Mouse (Mus musculus) left cerebral cortex, postnatal 10 days (tissue): ENCODE data around the gene Tmem121. TPM values are rescaled to one million over a fixed set of nuclear protein-coding genes. Genes with fewer than 3 reads are reported as not detected.

Source experiments
- DNase-seq, 2 experiments: peaks; one replicate each; pipeline ENCODE4 v3.0.0; 2021 to 2022; ENCODE audit warnings: low spot score in 2 of 2, mixed read lengths in 1 of 2; ENCODE audit errors: extremely low spot score in 1 of 2
- intact Hi-C: fragments of 180-260 bp; cut with DNase I; formaldehyde crosslinking; loops from one replicate; pipeline ENCODE4 v1.15.1; 2025
- total RNA-seq, 2 experiments: library from RNA; stranded (reverse); gene quantifications; 2 replicates each; pipeline ENCODE4 v1.2.3; 2021

The Tmem121 gene
- 10 to 100 TPM; 35.0 to 39.1 TPM for total RNA-seq

- DNase-seq, result peak in 1 of 2 experiments; percentile 71
- intact Hi-C loops, result loop anchor here (5.0 kb wide), 1 partner anchor 43 kb away; the partner anchor contains the start of gene Crip2
These were observed at the start of gene Tmem121 for GRCm38 (mm10) chr12:113185442-113186291. Gene Tmem121, plus strand, starts transcription at chr12:113185930.

- intact Hi-C loops, result no loop called here
- DNase-seq, result no peak
These were observed 49.2 kb upstream of the Tmem121 start for GRCm38 (mm10) chr12:113136492-113137020.

GRCm38 (mm10) chr12:113137260-113138213, 48.2 kb upstream of the Tmem121 start:
- no peak for DNase-seq
- intact Hi-C loops, result no loop called here

GRCm38 (mm10) chr12:113138291-113138690, 47.4 kb upstream of the Tmem121 start:
- no peak for DNase-seq
- intact Hi-C loops, result no loop called here

- DNase-seq, result no peak
- intact Hi-C loops, result no loop called here
These were observed 46.5 kb upstream of the Tmem121 start for GRCm38 (mm10) chr12:113138901-113139864.

- DNase-seq, result peak; percentile 92 to 95
- intact Hi-C loops, result loop anchor here (5.0 kb wide), 1 partner anchor 47 kb away; the partner anchor contains the start of gene Tmem121
These were observed 45.7 kb upstream of the Tmem121 start, which contains the start of gene Crip2 for GRCm38 (mm10) chr12:113139908-113140615. Gene Crip2, plus strand, starts transcription at chr12:113140236.

- no peak for DNase-seq
- intact Hi-C loops, result loop anchor here (5.0 kb wide), 1 partner anchor 46 kb away; the partner anchor contains the start of gene Tmem121
These were observed 44.9 kb upstream of the Tmem121 start for GRCm38 (mm10) chr12:113140616-113141411.

GRCm38 (mm10) chr12:113141531-113141973, 44.2 kb upstream of the Tmem121 start:
- intact Hi-C loops, result loop anchor here (5.0 kb wide), 1 partner anchor 46 kb away; the partner anchor contains the start of gene Tmem121
- peak in 1 of 2 experiments; percentile 79 for DNase-seq

GRCm38 (mm10) chr12:113142021-113142975, 43.4 kb upstream of the Tmem121 start:
- intact Hi-C loops, result loop anchor here (5.0 kb wide), 1 partner anchor 45 kb away; the partner anchor contains the start of gene Tmem121
- peak in 1 of 2 experiments; percentile 90 for DNase-seq

- no peak for DNase-seq
- intact Hi-C loops, result loop anchor here (5.0 kb wide), 1 partner anchor 44 kb away; the partner anchor contains the start of gene Tmem121
These were observed 42.6 kb upstream of the Tmem121 start for GRCm38 (mm10) chr12:113143164-113143563.

- no peak for DNase-seq
- intact Hi-C loops, result loop anchor here (5.0 kb wide), 1 partner anchor 43 kb away; the partner anchor contains the start of gene Tmem121
These were observed 41.6 kb upstream of the Tmem121 start for GRCm38 (mm10) chr12:113144001-113144756.

- no peak for DNase-seq
- intact Hi-C loops, result loop anchor here (5.0 kb wide), 1 partner anchor 42 kb away; the partner anchor contains the start of gene Tmem121
These were observed 40.8 kb upstream of the Tmem121 start for GRCm38 (mm10) chr12:113144886-113145285.

GRCm38 (mm10) chr12:113145591-113145990, 40.1 kb upstream of the Tmem121 start:
- intact Hi-C loops, result no loop called here
- peak in 1 of 2 experiments; percentile 22 for DNase-seq
